18 mouse cellular contexts compared by ENCODE assay signal in genomic region chr17:30355431-30355830, GRCm38 (mm10).
"Had no signal": no experiment of that assay in that cellular context is flagged by ENCODE, and none has a peak within 500 bp of the region (broad histone marks: within the 10 kb centered on the region; RNA-seq: fewer than 3 reads in every experiment).

No protein-coding gene starts in this region.

- DNase-seq: lung, embryonic 14.5 days; lung, postnatal 10 days; lung, postnatal 4 days; midbrain, embryonic 14.5 days; retina, postnatal 1 day; right cerebral cortex, adult 18-20 months; right cerebral cortex, postnatal 25 days; right cerebral cortex, postnatal 4 days; spleen, adult 18-20 months; thymus, adult 18-20 months; thymus, postnatal 14 days; thymus, postnatal 36 days had no signal

- H3K36me3 ChIP-seq: midbrain, embryonic 10.5 days; midbrain, embryonic 12.5 days; neural tube, embryonic 13.5 days; neural tube, embryonic 15.5 days had no signal

- ATAC-seq: midbrain, embryonic 16.5 days had no signal

- H3K4me2 ChIP-seq: lung, embryonic 14.5 days; midbrain, embryonic 12.5 days; neural tube, embryonic 13.5 days; neural tube, embryonic 15.5 days had no signal

- H3K27me3 ChIP-seq: midbrain, embryonic 12.5 days; neural tube, embryonic 13.5 days; neural tube, embryonic 15.5 days had no signal

- H3K9me3 ChIP-seq: midbrain, embryonic 10.5 days; midbrain, embryonic 12.5 days; neural tube, embryonic 13.5 days; neural tube, embryonic 15.5 days had no signal

- H3K9ac ChIP-seq: lung, embryonic 14.5 days; midbrain, embryonic 12.5 days; neural tube, embryonic 13.5 days; neural tube, embryonic 15.5 days had no signal

- H3K4me3 ChIP-seq: midbrain, embryonic 10.5 days; midbrain, embryonic 12.5 days; myocyte; neural tube, embryonic 13.5 days; neural tube, embryonic 15.5 days had no signal

- H3K27ac ChIP-seq: midbrain, embryonic 10.5 days; midbrain, embryonic 12.5 days; neural tube, embryonic 13.5 days; neural tube, embryonic 15.5 days had no signal
